Mouse (Mus musculus): Measurements from ENCODE around the gene 1700030K09Rik. TPM values are rescaled to one million over a fixed set of nuclear protein-coding genes. Genes with fewer than 3 reads are reported as not detected.

Gene 1700030K09Rik
- polyA plus RNA-seq, 1 experiment from 2014 or later: 16.9 TPM

DNA sequence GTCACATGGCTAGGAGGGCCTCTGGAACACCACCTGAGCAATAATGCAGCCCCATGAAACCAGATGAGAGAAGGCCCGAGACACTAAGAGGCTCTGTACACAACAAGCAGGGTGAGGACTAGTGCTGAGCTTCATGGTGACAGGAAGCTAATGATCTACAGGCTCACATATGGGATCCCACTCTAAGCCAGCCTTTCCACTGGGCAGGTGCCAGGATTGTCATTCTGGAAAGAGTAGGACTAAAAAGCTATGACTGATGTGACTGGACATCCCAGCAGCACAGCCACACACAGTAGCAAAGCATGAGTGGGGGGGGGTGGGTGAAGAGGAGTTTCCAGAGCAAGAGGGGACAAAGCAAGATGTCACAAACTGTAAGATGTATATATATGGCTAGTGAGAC is 54.2 kb downstream of the 1700030K09Rik start:
- Histone ChIP-seq H3K27ac (no peak overlapping the region), H3K9ac (no peak overlapping the region), H3K4me1 (peaks cover 17% of the 10 kb centered on the region), H3K36me3 (replicated peaks) (peaks cover 32% of the 10 kb centered on the region), H3K4me2 (no peak overlapping the region), H3K27me3 (no peaks in the 10 kb centered on the region), H3K4me3 (replicated peaks) (no peak overlapping the region), H3K9me3 (no peaks in the 10 kb centered on the region)
- WGBS: 96% methylated on average over 1 of the region's 1 CpGs
- ATAC-seq (ENCODE audit: low FRiP score): no peak

DNA sequence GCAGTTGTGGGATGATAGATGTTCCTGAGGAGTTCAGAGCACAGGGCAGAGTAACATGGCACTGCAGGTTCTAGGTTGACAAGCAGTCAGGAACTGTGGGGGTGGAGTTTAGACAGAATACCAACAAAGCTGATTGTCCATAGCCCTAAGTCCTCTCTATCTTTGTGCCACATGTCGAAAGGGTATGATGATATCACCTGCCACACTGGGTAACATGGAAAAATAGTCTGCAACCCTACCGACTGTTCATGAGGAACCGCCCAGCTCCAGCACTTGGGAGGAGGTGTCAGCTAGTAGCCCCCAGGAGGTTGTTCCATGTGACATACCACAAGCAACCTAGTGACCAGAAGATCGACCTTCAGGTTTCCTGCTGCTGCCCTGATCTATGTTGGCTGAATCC is 54.8 kb downstream of the 1700030K09Rik start:
- Histone ChIP-seq H3K36me3 (replicated peaks) (peaks cover 32% of the 10 kb centered on the region), H3K9ac (no peak overlapping the region), H3K4me3 (replicated peaks) (no peak overlapping the region), H3K9me3 (no peaks in the 10 kb centered on the region), H3K27ac (no peak overlapping the region), H3K4me2 (no peak overlapping the region), H3K4me1 (peaks cover 14% of the 10 kb centered on the region), H3K27me3 (no peaks in the 10 kb centered on the region)
- WGBS: 94% methylated on average over 4 of the region's 4 CpGs
- ATAC-seq (ENCODE audit: low FRiP score): no peak

GRCm38 (mm10) chr8:72499521-72500284 is 56.0 kb downstream of the 1700030K09Rik start:
- Histone ChIP-seq H3K27me3 (no peaks in the 10 kb centered on the region), H3K4me2 (no peak overlapping the region), H3K36me3 (replicated peaks) (peaks cover 29% of the 10 kb centered on the region), H3K9ac (no peak overlapping the region), H3K4me3 (replicated peaks) (no peak overlapping the region), H3K9me3 (no peaks in the 10 kb centered on the region), H3K4me1 (0 out of 2 replicates have a peak, but pooled peaks cover 5% of the 10 kb centered on the region), H3K27ac (no peak overlapping the region)
- no peak for ATAC-seq (ENCODE audit: low FRiP score)
- 93% methylated on average over 2 of the region's 2 CpGs for WGBS

- H3K9ac ChIP-seq: no peak overlapping the region
- no peak for ATAC-seq (ENCODE audit: low FRiP score)
- no peaks in the 10 kb centered on the region for H3K4me1 ChIP-seq
- no peak overlapping the region for H3K4me3 ChIP-seq (replicated peaks)
- no peaks in the 10 kb centered on the region for H3K27me3 ChIP-seq
- peaks cover 21% of the 10 kb centered on the region for H3K36me3 ChIP-seq (replicated peaks)
- H3K27ac ChIP-seq: no peak overlapping the region
- H3K4me2 ChIP-seq: no peak overlapping the region
- H3K9me3 ChIP-seq: no peaks in the 10 kb centered on the region
- 93% methylated on average over 1 of the region's 1 CpGs for WGBS
These were observed 56.8 kb downstream of the 1700030K09Rik start for GRCm38 (mm10) chr8:72500521-72500931.

DNA sequence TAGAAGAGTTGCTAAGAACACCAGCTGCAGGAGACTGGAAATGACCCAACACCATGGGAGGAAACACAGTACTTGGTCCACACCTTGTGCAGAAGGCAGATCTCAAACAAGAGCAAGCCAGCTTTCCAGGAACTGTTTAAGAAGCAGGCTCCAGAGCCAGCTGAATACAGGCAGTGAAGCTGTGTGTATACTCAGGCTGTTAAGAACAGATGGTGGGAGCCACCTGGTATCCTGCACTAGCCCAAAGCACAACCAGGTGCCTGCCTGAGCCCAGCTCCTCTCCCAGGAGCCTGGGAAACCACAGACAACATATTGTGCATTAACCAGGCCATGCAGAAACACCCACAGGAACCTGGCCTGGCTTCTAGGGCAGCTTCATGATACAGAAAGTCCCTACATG is 60.5 kb downstream of the 1700030K09Rik start:
- Histone ChIP-seq H3K9me3 (no peaks in the 10 kb centered on the region), H3K4me2 (no peak overlapping the region), H3K27ac (no peak overlapping the region), H3K9ac (no peak overlapping the region), H3K4me3 (replicated peaks) (no peak overlapping the region), H3K4me1 (no peaks in the 10 kb centered on the region), H3K36me3 (replicated peaks) (peaks cover 2% of the 10 kb centered on the region; the same call in 1 of the 2 replicates), H3K27me3 (no peaks in the 10 kb centered on the region)
- ATAC-seq (ENCODE audit: low FRiP score): no peak

GRCm38 (mm10) chr8:72504637-72505314 is 61.1 kb downstream of the 1700030K09Rik start:
- Histone ChIP-seq H3K9ac (no peak overlapping the region), H3K4me1 (no peaks in the 10 kb centered on the region), H3K27ac (no peak overlapping the region), H3K4me2 (no peak overlapping the region), H3K36me3 (replicated peaks) (no peaks in the 10 kb centered on the region), H3K9me3 (no peaks in the 10 kb centered on the region), H3K27me3 (no peaks in the 10 kb centered on the region), H3K4me3 (replicated peaks) (no peak overlapping the region)
- ATAC-seq (ENCODE audit: low FRiP score): no peak

DNA sequence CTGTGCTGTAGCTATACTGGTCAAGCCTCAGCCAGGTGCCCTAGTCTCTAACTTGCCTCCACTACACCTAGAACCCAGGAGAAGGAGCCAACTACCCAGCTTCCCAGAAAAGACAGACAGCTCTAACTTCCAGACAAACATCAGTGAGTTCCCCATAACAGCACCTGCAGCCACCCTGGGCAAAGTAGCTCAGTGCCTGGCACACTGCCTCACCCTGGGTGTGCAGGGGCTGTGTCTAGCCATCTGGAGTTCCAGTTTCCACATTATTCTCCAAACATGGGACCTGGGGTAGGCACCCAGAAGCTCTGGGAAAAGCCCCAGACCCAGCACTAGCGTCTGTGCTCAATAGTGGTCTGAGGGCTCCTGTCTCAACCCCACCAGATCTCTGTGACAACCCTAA is 63.8 kb downstream of the 1700030K09Rik start:
- Histone ChIP-seq H3K27ac (no peak overlapping the region), H3K9me3 (no peaks in the 10 kb centered on the region), H3K4me3 (replicated peaks) (no peak overlapping the region), H3K27me3 (no peaks in the 10 kb centered on the region), H3K9ac (no peak overlapping the region), H3K36me3 (replicated peaks) (no peaks in the 10 kb centered on the region), H3K4me2 (no peak overlapping the region), H3K4me1 (no peaks in the 10 kb centered on the region)
- WGBS: 86% methylated on average over 1 of the region's 1 CpGs
- ATAC-seq (ENCODE audit: low FRiP score): no peak

Small RNA genes within 50 kb of the gene (microRNA-seq; reads per million reads assigned to microRNA genes)
- gene Mir7068: 2.4 reads per million, percentile 3 among the genes with 10 or more reads in this experiment

Other genes with a start within 250 kb of the 1700030K09Rik start
- not detected in 2 replicates for gene Cib3, start 231.0 kb upstream of the 1700030K09Rik start, polyA plus RNA-seq (2016; fragmentation: Nextera tagmentation; extraction: Ambion mirVana)
- gene Gm11034, start 230.2 kb upstream of the 1700030K09Rik start, polyA plus RNA-seq (2016; fragmentation: Nextera tagmentation; extraction: Ambion mirVana): not detected in 2 replicates
- 78.2 and 87.0 TPM in 2 replicates for gene Fam32a, start 224.2 kb upstream of the 1700030K09Rik start, polyA plus RNA-seq (2016; fragmentation: Nextera tagmentation; extraction: Ambion mirVana)
- 193 and 196 TPM in 2 replicates for gene Ap1m1, start 203.9 kb upstream of the 1700030K09Rik start, polyA plus RNA-seq (2016; fragmentation: Nextera tagmentation; extraction: Ambion mirVana)
- 34.4 and 36.6 TPM in 2 replicates for gene Gm10282, start 138.6 kb upstream of the 1700030K09Rik start, polyA plus RNA-seq (2016; fragmentation: Nextera tagmentation; extraction: Ambion mirVana)
- 4.6 and 5.0 TPM in 2 replicates for gene Klf2, start 124.8 kb upstream of the 1700030K09Rik start, polyA plus RNA-seq (2016; fragmentation: Nextera tagmentation; extraction: Ambion mirVana)
- 73.5 and 74.3 TPM in 2 replicates for gene Eps15l1, start 22.4 kb upstream of the 1700030K09Rik start, polyA plus RNA-seq (2016; fragmentation: Nextera tagmentation; extraction: Ambion mirVana)
- gene Calr3, start within 50 bp of the 1700030K09Rik start, polyA plus RNA-seq (2016; fragmentation: Nextera tagmentation; extraction: Ambion mirVana): 1.1 and 1.6 TPM in 2 replicates
- 77.3 and 84.0 TPM in 2 replicates for gene Cherp, start 31.3 kb downstream of the 1700030K09Rik start, polyA plus RNA-seq (2016; fragmentation: Nextera tagmentation; extraction: Ambion mirVana)
- 16.4 and 21.2 TPM in 2 replicates for gene Slc35e1, start 48.7 kb downstream of the 1700030K09Rik start, polyA plus RNA-seq (2016; fragmentation: Nextera tagmentation; extraction: Ambion mirVana)
- 20.2 and 20.8 TPM in 2 replicates for gene Med26, start 104.4 kb downstream of the 1700030K09Rik start, polyA plus RNA-seq (2016; fragmentation: Nextera tagmentation; extraction: Ambion mirVana)
- gene Smim7, start 127.2 kb downstream of the 1700030K09Rik start, polyA plus RNA-seq (2016; fragmentation: Nextera tagmentation; extraction: Ambion mirVana): 108 and 123 TPM in 2 replicates
- 10.8 and 12.4 TPM in 2 replicates for gene Tmem38a, start 128.2 kb downstream of the 1700030K09Rik start, polyA plus RNA-seq (2016; fragmentation: Nextera tagmentation; extraction: Ambion mirVana)
- 0.29 and 0.81 TPM in 2 replicates for gene Nwd1, start 202.8 kb downstream of the 1700030K09Rik start, polyA plus RNA-seq (2016; fragmentation: Nextera tagmentation; extraction: Ambion mirVana)

Measured in forebrain, embryonic 12.5 days (tissue).